Mouse (Mus musculus): ENCODE data around the gene Top2a. TPM values are rescaled to one million over a fixed set of nuclear protein-coding genes. Genes with fewer than 3 reads are reported as not detected.
A peak's percentile ranks its signal among the peaks of the same experiment; 100 is the strongest.
"Not testable (repeated sequence)": the region's sequence is repeated elsewhere in the genome, so short reads cannot be mapped to it uniquely, and the experiment has no call there.

The Top2a gene
- total RNA-seq, 1 experiment from 2014 or later = 70.5 TPM

DNA sequence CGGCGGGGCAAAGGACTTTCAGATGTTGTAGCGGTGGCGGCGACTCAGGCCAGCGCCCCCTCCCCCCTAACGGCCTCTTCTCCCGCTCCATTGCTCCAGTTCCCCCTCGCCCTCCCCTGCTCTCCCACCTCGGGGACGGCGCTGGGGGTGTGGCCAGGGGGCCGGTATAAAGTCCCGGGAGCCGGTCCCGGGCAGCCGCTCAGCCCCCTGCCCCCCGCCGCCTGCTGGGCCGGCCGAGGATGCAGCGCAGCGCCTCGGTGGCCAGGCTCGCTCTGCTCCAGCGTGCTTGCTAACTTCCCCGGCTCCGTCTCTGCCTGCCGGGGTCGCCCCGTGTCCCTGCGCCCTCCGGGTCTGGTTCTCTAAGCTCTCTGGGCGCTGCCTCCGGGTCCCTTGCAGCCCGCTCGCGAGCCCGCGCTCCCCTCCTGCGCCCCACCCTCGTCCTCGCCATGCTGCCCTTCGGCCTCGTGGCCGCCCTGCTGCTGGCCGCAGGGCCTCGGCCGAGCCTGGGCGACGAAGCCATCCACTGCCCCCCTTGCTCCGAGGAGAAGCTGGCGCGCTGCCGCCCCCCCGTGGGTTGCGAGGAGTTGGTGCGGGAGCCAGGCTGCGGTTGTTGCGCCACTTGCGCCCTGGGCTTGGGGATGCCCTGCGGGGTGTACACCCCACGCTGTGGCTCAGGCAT, 17.2 kb upstream of the Top2a start, which contains the start of gene Igfbp4:
TSS of gene Igfbp4 (plus strand) at position 194 of the 679 bp plus-strand sequence.
- peak; percentile 74 for DNase-seq

GRCm38 (mm10) chr11:99040346-99040974, 16.5 kb upstream of the Top2a start:
- DNase-seq = peak; percentile 51

DNA sequence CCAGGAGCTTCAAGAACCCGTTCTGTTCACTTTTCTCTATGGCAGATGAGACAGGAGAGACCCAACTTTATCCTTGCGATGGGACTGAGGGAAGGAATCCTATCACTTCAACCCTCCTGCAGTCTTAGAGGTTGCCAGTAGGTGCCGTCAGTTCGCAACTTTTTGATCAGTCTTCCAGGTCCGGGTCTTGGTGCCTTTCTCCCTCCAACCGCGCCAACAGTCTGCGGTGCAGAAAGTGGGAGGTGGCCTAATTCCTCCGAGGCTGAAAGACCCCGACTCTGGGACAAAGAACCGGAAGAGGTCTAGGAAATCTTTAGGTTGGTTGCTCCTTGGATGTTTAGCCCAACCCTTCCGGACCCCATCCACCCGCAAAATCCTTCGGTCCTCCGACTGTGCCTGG, 15.8 kb upstream of the Top2a start:
- peak; percentile 86 for DNase-seq

GRCm38 (mm10) chr11:99036254-99036653, 12.3 kb upstream of the Top2a start:
- DNase-seq = no peak

DNA sequence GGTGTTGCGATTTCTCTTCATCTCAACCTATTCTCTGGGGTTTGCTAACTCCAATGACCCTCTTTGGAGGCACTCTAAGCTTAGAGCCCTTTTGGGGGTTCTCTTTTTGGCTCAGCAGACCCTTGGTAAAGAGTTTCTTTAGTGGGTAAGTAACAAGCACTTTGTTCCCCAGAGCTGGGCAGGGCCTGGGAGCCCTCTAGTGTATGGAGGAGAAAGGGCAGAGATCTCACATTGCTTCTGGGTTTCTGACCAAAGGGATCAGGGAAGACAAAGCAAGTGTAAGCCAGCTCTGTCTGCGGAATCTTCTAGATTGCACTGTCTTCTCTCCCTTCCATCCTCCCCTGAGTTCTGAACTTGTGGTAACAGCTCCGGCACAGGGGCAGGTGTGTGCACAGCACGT, 11.4 kb upstream of the Top2a start:
- DNase-seq = peak; percentile 16

- no peak for DNase-seq
Measured at GRCm38 (mm10) chr11:99026899-99027440, 3.0 kb upstream of the Top2a start.

- DNase-seq = no peak
Measured at GRCm38 (mm10) chr11:99025878-99026277, 1.9 kb upstream of the Top2a start.

DNA sequence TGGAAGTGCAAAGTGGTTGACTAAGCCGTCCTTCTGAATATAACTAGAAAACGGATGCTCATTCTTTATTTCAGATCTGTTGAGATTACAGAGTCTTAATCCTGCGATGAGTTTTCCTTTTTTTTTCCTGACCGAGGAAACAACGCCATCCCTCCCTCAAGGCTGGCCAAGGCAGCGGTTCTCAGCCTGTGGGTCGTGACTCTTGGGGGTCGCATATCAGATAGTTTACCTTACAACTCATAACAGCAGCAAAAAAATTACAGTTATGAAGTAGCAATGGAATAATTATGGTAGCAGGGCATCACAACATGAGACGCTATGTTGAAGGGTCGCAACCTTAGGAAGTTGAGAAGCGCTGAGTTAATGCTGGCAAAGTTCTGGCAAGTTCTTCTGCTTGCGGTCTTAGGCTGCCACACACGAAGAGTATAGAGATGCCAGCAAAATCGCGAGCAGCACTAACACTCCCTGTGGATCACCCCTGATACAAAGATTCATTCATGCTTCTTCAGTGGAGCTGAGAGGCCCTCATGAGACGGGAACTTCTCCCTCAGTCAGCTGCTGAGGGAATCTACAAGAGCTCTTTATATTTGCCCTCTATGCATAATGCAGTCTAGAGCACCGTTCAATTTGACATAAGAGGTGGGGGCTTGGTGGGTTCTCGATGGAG, 612 bp upstream of the Top2a start:
- no peak for DNase-seq

DNA sequence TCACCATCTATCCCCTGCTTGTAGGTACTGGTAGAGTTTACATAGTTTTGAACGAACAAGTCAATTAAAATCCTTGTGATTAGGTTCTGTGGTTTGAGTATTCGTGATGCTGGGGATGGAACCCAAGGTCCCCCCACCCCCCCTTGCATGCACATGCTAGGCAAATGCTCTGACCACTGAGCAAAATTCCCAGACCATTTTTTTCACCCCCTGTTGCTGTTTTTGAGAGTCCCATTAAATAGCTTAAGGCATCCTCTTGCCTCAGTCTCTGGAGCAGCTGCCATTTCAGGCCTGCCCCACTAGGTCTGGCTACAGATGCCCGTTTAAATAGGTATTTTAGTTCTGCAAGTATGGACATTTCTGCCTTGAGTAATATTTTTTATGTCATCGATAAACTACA, 895 bp downstream of the Top2a start:
- no peak for DNase-seq

DNA sequence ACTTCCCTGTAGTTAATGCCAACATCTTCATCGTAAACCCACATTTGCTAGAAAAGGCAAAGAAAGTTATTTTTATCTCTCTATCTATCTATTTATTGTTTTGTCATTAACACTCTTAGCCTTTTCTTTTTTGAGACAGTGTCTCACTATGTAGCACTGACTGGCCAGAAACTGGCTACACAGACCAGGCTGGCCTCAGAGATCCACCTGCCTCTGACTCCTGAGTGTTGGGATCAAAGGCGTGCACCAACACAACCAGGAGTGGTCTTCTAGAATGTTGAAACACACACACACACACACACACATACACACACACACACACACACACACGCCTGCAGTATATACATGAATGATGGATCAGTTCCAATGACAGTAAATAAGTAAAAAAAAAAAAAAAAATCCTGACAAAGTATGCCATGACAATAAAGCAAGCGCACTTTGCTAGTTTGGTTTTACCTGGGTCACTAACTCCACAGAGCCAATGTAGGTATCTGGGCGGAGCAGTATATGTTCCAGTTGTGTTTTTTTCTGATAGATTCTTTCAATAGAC, 1.5 kb downstream of the Top2a start:
- no peak for DNase-seq

DNA sequence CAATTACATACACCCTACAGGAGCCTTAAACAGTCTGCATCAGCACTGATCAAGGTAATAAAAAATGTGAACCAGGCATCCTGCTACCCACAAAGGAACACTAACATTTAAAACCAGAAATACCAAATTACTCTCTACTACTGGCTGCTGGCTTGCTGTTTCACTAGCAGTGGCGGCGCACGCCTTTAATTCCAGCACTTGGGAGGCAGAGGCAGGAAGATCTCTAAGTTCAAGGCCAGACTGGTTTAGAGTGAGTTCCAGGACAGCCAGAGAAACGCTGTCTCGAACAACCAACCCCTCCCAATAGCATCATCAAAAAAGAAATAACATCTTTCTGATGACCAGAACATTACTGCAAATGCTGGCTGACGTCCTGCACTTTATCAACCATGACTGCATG, 4.1 kb downstream of the Top2a start:
- no peak for DNase-seq

DNA sequence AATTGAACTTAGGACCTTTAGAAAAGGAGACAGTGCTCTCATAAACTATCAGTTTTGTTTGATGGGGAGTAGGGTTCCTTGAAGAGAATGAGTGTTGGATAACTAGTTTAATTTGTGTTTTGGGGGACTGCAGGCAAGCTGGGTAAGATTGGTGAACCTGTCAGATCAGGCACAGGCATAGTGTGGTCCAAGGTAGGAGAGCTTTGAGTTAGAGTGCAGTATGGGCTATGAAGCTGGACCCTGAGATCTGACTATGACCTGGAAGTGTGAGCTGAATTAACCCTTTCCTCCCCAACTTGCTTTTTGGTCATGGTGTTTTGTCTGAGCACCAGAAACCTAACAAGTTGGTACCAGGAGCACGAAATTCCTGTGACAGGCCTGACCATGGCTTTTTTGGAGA, 10.1 kb downstream of the Top2a start:
- DNase-seq = no peak

DNA sequence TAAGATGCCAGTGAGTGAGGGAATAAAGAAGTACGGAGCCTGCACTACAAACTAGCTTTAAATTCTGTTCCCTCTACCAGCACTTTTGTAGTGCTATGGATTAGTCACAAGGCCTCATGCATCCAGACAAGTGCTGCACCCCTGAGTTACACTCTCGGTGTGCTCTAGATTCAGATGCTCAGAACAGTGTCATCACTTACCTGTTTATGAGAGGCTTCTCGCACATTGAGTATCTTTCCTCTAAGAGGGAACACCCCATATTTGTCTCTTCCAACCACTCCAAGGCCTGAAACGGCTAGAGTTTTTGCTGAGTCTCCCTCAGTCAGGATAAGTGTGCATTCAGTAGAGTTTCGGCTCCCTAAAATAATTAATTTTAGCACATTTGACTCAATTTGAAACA, 13.3 kb downstream of the Top2a start:
- DNase-seq = no peak

GRCm38 (mm10) chr11:99010124-99010523, 13.9 kb downstream of the Top2a start:
- DNase-seq = no peak

- DNase-seq = no peak
Measured at GRCm38 (mm10) chr11:99006788-99007187, 17.2 kb downstream of the Top2a start.

- DNase-seq = no peak
Measured at GRCm38 (mm10) chr11:98999243-98999642, 24.7 kb downstream of the Top2a start.

DNA sequence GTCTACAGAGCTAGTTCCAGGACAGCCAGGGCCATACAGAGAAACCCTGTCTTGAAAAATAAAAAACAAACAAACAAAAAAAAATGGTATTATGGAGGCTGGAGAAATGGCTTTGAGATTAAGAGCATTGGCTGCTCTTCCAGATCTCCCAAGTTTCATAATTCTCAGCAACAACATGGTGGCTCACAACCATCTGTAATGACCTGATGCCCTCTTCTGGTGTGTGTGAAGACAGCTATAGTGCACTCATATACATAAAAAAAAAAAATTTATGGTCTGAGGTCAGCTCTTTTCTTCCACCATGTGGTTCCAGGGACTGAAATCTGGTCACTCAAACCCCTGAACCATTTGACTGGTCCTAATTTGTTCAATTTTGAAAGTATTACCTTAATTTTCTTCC, 25.2 kb downstream of the Top2a start:
- DNase-seq = no peak

- DNase-seq = no peak
Measured at GRCm38 (mm10) chr11:98997659-98998058, 26.3 kb downstream of the Top2a start.

GRCm38 (mm10) chr11:98995987-98996386, 28.0 kb downstream of the Top2a start:
- no peak for DNase-seq

- no peak for DNase-seq
Measured at GRCm38 (mm10) chr11:98990866-98991265, 33.1 kb downstream of the Top2a start.

DNA sequence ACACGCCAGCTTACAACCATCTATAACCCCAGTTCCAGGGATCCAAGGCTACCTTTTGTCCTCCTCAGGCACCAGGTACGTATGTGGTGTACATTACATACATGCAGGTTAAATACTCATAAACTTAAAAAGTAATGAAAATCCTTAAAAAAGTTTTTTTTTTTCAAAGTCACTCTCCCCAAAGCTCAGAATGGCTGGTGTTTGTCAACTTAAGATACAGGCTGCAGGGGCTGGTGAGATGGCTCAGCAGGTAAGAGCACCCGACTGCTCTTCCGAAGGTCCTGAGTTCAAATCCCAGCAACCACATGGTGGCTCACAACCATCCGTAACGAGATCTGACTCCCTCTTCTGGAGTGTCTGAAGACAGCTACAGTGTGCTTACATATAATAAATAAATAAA, 35.7 kb downstream of the Top2a start:
- not testable (repeated sequence) for DNase-seq

DNA sequence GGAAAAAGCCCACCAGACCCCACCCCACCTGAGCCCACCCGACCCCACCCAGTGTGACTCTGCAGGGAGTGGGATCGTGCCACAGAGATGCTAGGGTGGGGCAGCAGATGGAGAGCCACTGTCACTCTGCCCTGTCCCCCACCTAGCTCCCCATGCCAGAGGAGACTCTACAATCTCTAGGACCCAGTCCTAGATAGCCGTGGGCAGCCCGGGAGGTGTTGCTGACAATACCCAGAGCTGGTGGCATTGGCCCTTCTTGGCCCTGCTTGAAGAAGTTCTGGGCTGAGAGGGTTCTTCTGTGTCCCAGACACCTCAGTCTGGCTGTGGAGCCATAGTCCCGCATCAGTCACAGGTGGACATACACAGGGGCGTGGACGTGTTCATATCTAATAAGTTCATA, 38.4 kb downstream of the Top2a start:
- DNase-seq = no peak

DNA sequence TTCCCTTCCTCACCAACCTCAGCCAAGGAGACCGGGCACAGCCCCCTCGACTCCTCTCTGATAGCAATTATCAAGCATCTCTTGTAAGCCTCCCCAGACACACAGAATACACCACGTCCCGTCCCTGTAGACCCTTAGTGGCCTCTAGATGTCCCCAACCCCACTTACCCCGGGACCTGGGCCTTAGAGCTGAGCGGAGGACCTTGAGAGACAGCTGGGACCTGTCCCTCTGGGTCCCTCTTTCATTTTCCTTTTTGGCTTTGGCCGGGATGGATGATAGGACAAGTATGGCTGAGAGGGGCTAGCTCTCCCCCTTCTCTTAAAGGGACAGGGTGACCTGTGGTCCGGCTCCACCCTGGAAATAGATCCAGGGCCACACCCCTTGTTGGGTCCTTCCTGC, 40.4 kb downstream of the Top2a start:
- DNase-seq = no peak
